Mouse (Mus musculus) inflammation-experienced regulatory T-cells, adult 6 months (primary cell): Measurements from ENCODE around the gene Ugt1a10. TPM values are rescaled to one million over a fixed set of nuclear protein-coding genes. Genes with fewer than 3 reads are reported as not detected.
"Not testable (repeated sequence)": the region's sequence is repeated elsewhere in the genome, so short reads cannot be mapped to it uniquely, and the experiment has no call there.

ENCODE experiments used
- ATAC-seq: one replicate; pipeline ENCODE4 v1.8.0; 2017
- polyA plus RNA-seq, 3 experiments: library from polyadenylated mRNA; unstranded; fragments of 100-300 nt; shearing (Covaris generic); gene quantifications; one replicate each; pipeline ENCODE4 v1.2.1; 2017

Gene Ugt1a10
- polyA plus RNA-seq, 3 experiments from 2014 or later: not detected

DNA sequence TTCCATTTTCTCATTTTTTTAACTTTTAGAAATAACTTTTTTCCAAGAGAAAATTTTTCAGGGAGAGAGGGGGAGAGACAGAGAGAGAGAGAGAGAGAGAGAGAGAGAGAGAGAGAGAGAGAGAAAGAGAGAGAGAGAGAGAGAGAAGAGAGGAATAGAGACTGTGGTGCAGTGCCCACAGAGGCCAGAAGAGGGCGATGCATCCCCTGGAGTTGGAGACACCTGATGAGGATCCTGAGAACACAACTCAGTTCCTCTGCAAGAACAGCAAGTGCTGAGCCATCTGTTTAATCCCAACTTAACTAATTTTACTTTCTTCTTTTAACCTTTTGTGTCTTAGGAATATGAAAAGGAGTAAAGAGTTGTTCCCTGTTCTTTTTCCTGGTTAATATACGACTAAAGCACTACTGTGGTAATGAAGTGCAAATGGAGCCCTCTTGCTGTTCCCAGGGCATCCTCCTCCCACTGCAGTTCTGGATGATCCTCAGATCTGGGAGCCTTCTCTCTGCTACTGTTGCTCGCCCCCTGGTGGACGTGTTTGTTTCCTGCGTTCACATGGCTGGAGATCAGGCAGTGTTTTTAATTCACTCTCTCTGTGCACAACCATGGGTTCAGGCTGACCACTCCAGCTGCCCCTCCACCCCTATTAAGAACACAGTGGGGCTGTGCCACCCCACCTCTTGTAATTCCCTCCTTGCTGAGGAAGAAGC, 88.9 kb downstream of the Ugt1a10 start:
- ATAC-seq: not testable (repeated sequence)

DNA sequence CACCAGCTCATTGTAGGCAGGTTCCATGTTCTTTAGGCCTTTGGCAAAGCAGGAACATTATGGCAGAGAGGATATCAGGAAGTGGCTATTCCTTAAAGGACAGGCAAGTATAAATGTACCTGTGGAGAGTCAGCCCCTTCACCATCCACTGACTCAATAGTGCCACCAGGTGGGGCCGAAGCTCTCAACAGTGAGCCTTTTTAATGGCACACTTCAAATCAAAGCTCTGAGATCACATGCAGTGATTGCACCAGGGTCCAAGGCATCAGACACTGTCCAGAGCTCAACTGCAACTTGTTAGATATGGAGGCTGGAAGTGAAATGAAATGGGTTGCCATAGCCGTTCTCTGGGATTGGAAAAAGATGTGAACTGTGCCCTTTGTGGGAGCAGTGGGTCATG, 90.1 kb downstream of the Ugt1a10 start:
- ATAC-seq: not testable (repeated sequence)

DNA sequence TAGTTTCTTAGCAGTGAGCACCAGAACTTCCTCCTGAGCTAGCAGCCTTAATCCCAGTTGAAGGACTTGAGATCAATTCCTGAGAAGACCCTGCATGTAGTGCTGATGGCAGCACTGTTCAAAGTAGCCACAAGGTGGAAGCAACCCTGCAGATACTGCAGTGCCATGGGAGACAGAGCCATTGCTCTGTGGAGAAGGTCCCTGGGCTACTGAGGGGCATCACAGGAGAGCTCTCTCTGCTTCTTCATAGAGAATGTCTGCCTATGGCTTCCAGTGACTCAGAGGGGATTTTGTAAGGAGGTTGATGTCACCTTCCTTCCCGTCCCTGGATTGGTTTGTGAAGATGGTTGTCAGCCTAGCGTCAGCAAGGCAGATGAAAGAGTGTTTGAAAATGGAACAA, 94.9 kb downstream of the Ugt1a10 start:
- not testable (repeated sequence) for ATAC-seq

DNA sequence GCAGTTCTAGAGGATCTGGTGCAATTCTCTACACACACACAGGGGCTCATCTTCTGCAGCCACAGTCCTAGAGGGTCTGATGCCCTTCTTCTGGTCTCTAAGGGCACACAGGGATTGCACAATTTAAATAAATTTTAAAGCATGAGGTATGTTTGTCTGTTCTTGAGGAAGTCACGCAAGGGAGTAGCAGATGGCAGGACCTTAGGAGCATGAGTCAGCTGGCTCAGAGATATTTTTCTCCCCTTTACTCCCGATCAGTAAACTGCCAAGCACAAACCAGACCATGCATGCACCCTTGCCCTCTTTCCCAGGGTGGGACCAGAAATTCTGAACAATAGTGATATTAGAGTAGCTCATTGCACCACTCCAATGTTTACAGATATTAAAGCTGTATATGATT, 103.2 kb downstream of the Ugt1a10 start:
- ATAC-seq: no peak

DNA sequence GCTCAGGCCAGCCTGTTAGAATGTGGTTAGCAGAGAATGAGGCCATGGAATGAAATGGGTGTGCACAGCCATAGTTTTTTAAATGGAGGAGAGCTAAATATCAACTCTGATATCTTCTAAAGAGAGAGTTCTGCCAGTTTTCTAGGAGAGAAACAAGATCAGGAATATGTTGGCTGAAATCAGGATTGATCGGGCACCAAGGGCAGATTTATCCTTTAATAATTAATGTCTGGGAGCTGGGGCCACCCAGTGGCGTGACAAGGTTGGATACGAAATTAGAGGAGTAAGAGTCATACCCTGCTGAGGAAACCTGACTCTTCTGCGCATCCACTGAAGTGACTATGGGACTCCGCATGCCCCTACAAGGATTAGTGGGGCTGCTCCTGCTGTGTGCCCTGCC, 110.5 kb downstream of the Ugt1a10 start, which contains the start of gene Ugt1a5:
TSS of gene Ugt1a5 (plus strand) at position 302 of the 400 bp plus-strand sequence.
- no peak for ATAC-seq

DNA sequence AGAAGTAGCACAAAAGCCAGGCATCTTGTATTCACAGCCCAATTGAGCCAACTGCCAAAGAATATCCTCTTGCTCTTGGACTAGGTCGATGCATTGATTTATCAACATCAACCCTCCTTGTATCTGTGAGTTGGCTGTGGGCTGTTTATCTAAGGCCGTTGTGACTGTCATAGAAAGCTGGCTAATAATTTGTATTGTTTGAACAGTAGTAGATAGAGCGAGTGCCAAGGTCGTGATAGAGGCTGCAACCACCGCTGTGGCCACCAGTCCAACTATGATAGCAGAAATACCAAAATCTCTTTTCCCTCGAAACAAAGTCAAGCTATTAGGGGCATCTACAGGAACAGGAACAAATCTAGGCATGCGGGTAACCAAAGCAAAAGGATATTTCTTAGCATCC, 117.0 kb downstream of the Ugt1a10 start:
- ATAC-seq: not testable (repeated sequence)

DNA sequence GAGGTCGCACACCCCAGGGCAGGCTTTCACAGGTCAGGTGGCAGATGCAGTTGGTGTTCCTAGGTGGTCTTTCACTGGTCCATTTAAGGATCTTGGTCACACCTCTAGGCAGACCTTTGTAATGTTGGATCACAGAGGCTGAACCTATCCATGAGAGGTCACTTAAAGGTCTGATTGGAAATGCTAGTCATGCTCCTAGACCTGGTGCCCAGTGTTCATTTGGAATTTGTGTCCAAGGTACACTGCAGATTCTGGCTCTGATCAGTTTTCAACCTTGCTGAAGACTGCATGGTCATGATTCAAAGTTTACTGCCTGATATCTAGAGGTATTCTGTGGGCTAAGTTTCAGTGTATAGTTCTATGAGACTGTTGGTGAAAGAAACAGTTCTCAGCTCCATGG, 124.5 kb downstream of the Ugt1a10 start:
- ATAC-seq: no peak

DNA sequence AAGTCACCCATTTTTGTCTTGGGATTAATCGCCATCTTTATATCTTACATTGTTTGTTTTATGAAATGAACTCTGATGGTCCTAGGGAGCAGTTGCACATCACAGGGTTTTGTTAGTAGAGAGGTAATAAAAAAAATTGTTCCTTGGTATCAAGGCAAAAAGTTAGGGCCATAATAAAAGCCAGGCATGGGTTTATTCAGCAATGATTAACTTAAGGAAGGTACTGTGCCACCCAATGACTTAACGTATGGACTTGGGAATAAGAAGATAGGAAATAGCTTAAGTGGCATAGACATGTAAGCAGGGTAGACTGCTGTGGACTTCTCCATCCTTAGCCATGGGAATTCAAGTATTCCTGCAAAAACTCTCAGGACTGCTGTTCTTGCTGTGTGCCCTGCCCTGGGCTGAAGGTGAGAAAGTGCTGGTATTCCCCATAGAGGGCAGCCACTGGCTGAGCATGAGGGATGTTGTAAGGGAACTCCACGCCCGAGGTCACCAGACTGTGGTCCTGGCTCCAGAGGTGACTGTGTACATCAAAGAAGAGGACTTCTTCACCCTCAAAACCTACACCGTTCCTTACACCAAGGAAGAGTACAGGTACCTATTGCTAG, 131.2 kb downstream of the Ugt1a10 start:
- no peak for ATAC-seq

DNA sequence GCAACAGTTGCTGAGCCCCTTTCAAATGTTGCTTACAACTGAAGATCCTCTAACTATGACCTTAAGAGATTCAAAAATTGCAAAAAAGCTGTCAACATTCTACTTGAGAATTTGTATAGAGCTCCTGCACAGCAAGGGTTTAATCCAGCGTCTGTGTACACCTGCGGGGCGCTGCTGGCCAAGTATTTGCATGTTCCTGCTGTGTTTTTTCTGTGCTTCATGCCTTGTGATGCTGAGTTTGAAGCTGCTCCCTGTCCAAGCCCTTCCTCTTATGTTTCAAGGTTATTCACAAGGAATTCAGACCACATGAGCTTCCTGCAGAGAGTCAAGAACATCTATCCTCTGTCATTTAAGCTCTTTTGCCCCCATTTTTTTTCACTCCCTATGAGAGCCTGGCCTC, 136.9 kb downstream of the Ugt1a10 start:
- ATAC-seq: no peak

DNA sequence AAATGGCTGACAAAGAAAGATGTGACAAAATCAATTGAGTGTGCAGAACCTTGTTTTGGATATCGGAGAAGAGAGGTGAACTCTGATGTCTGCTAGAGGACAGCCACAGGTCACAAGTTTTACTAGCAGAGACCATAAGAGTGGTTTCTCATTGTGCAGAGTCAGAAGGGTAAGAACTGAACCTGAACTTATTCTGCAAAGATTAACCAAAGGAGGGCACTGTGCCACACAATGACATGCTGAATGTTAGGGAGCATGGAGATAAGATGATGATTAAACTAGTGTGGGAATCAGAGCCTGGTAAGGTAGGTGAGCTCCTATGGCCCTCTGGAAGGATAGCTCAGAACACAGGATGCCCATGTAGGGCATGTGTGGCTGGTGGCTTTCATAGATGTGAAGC, 140.5 kb downstream of the Ugt1a10 start:
- no peak for ATAC-seq

DNA sequence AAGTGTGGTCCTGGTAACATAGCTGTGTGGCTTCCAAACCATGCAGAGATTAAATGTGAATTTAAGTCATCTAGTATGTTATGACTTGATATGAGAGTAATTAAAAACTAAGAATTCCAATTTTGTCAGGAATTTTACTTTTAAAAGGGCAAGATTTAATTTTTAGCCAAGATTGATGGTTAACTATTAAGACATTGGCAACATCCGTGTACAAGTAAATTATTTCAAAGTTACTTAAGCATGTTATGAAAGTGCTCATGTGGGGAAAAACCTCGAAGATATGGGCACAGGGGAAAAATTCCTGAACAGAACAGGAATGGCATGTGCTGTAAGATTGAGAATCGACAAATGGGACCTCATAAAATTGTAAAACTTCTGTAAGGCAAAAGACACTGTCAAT, 142.3 kb downstream of the Ugt1a10 start:
- ATAC-seq: no peak

DNA sequence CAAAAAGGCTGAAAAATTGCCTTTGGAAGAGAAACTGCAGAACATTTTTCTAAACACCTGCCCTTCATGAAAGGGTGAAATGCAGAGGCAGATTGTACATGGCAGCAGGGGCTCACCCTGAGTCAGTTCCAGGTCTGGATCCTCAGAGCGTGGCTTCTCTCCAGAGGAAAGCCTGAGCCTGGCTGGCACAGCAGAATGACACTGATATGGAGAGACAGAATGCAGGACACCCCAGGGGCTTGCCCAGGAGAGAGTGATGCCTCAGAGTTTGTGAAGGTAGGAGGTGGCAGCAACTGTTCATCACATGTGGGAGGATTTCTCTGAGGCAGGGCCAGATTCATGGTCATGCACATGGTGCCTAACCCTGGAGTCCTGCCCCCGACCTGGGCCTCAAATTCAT, 144.8 kb downstream of the Ugt1a10 start:
- no peak for ATAC-seq

DNA sequence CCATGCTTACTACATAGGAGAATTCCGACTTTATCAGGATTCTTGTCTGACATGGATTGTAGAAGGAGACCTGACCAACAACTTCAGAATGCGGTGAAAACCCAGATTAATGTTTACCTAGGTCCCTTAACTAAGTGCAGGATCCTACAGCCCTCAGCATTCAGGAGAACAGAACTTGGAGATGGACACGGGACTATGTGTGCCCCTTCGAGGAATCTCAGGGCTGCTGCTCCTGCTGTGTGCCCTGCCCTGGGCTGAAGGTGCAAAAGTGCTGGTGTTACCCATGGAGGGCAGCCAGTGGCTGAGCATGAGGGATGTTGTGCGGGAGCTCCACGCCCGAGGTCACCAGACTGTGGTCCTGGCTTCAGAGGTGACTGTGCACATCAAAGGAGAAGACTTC, 145.3 kb downstream of the Ugt1a10 start, which contains the start of gene Ugt1a2:
TSS of gene Ugt1a2 (plus strand) at position 146 of the 400 bp plus-strand sequence.
- ATAC-seq: no peak

DNA sequence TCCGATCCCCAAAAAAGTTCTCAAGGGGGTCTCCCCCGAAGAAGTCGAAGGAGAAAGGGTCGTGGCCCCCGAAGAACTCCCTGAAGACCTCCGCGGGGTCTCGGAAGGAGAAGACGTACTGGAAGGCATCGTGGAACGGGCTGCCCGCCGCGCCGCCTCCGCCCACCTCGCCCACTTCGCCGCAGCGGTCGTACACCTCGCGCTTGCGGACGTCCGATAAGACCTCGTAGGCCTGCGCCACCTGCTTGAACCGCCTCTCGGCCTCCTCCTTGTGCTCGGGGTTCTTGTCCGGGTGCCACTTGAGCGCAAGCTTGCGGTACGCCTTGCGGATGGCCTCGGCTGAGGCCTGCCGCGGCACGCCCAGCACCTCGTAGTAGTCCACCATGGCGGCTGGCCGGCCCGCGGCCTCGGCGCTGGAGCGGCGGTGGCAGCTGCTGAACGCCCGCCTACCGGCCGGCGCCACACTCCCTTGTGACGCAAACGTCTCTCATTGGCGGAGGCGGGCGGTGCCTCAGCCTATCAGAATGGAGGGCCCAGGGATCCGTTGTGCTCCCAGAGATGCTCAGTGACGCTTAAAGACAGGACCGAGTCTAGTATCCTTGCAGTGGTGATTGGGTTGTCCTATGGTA, 150.2 kb downstream of the Ugt1a10 start, which contains the start of gene Dnajb3:
TSS of gene Dnajb3 (minus strand) at position 489 of the 629 bp plus-strand sequence.
- peak; percentile 65 for ATAC-seq

DNA sequence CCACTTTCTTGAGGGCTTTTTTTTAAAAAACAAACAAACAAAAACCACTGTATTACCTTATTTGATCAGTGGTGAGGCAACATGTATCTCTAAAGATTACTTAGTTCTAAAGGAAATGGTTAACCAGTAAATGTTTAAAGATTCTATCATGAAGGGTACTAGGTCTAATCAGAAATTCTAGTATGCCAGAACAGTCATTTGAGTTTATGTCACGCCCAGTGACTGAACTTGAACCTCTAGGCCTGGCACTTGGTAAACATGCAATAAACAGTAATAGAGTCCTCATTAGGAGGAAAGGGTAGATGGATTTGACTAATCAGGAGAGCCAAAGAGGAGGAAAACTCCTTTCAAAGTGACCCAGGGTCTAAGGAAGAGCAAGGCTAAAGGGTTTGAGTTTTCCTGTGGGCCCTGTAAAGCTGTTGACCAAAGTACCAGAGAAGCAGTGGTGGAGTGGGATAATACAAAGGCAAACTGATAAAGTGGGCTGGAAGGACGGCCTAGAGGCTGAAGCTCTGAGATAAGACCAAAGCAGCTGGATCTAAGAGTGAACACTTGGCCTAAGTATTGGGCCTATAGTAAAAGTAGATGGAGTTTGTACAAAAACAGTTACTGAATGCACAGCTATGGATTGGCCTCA, 151.8 kb downstream of the Ugt1a10 start:
- no peak for ATAC-seq

DNA sequence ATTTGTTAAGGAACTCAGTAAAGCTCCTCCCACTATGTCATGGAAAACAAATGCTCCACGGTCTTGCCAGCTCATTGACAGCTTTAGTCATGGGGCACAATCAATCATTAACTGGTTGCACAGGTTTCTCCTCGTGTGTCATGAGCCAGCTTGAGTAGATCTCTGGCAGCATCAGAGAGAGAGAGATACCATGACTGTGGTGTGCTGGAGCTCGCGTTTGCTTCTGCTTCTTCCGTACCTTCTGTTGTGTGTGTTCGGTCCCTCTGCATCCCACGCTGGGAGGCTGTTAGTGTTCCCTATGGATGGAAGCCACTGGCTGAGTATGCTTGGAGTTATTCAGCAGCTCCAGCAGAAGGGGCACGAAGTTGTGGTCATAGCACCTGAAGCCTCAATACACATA, 156.6 kb downstream of the Ugt1a10 start, which contains the start of gene Ugt1a1:
TSS of gene Ugt1a1 (plus strand) at position 148 of the 400 bp plus-strand sequence.
- ATAC-seq: no peak

DNA sequence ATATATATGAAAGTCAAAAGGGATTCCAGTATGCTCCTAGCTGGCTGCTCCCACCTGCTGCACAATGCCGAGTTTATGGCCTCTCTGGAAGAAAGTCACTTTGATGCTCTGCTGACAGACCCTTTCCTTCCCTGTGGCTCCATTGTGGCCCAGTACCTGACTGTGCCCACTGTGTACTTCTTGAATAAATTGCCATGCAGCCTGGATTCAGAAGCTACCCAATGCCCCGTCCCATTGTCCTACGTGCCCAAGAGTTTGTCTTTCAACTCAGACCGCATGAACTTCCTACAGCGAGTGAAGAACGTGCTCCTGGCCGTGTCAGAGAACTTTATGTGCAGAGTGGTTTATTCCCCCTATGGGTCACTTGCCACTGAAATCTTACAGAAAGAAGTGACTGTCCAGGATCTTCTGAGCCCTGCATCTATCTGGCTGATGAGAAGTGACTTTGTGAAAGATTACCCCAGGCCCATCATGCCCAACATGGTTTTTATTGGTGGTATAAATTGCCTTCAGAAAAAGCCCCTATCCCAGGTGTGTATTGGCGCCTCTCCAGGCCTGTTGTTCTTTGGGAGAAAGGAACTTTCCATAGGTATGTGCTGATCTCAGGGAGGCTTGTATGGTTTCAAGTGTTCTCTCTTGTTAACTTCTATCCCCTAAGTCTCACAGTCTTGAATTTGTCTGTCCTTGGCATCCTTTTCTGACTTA, 157.3 kb downstream of the Ugt1a10 start:
- no peak for ATAC-seq

DNA sequence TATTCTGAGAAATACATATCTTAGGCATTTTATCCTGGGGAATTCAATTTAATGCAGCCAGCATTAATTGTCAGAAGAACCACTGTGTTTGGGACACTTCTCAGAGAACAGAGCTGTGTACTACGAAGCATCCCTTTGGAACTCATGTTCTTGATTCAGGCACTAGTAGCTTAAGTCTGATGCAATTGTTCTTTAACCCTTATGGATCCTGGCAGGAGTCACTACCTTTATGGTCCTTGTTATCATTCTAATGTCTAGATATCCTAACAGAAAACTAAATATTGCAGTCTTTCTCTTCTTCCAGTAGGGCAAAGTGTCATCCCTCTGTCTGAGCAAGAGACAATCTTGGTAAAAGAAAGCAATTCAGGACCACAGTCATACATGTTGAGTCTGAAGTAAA, 157.9 kb downstream of the Ugt1a10 start:
- ATAC-seq: no peak

DNA sequence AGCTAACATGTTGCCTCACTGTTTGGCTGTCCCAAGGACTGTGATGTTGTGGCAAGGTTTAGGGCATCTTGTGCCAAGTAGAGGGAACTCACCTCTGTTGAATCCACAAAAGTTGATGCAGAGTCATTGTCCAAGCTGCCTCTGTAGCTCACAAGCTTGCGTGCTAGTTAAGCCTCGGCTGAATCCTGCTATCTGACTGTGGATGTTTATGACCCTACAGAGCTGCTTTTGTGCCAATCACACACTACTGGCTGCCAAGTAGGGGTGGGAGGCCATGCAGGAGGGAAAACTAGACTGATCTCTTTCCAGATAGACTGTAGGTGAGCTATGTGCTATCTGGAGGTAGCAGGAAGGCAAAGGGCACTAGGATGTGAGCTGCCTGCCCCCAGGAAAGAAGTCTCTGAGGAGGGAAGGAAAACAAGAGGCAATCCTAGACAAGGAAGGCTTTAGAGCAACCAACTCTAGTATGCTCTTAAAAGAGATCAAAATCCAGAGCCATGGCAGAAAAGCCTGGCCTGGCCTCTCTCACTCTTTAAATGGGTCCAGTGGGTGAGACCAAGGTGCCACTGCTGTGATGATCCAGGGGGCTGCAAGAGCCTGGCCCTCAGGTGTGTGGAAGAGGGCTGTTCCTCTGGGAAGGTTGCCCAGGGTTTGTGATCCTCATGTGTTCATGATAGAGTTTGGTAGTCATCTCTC, 158.7 kb downstream of the Ugt1a10 start:
- no peak for ATAC-seq

DNA sequence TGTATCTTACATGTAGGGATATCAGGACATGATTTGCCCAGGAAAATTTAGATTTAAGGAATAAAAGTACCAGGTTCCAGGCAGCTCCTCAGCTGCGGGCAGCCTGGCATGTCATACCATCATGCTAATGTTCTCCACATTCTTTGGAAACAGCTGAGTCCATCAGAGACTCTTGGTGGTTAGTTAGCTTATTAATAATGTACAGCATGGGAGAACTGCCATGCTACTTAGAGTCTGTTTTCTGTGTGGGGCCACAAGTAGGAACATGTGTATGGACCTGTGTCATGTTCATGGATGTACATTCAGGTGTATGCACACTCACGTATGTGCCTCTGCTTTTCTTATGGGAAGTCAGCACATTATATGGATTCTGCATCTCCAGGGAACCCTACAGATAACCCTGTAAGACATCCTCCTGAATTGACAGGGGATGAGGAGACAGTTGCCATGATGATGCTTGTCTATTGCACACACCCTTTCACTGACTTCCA, 159.3 kb downstream of the Ugt1a10 start:
- no peak for ATAC-seq
